Mouse (Mus musculus) ES-E14 (cell line): Measurements from ENCODE around the gene Ttf1. TPM values are rescaled to one million over a fixed set of nuclear protein-coding genes. Genes with fewer than 3 reads are reported as not detected.
A peak's percentile ranks its signal among the peaks of the same experiment; 100 is the strongest.
"Not testable (repeated sequence)": the region's sequence is repeated elsewhere in the genome, so short reads cannot be mapped to it uniquely, and the experiment has no call there.

Experiments used
- DNase-seq: peaks from one replicate; pipeline ENCODE4 v3.0.0-alpha.2; 2013; ENCODE audit warnings: low read depth, low spot score
- H3K27ac ChIP-seq: 2 replicates; pipeline ENCODE4 v1.5.1; 2012; ENCODE audit warnings: low read depth, mild to moderate bottlenecking, low read length, moderate library complexity, mixed read lengths; ENCODE audit not compliant: poor library complexity, insufficient read depth, severe bottlenecking
- H3K36me3 ChIP-seq: 2 replicates; pipeline ENCODE4 v1.6.1; 2012; ENCODE audit warnings: mild to moderate bottlenecking, low read length, moderate library complexity, mixed read lengths; ENCODE audit not compliant: control insufficient read depth, poor library complexity, insufficient read depth, severe bottlenecking
- H3K4me1 ChIP-seq, 2 experiments: fragments of 150-350 bp in 1 of 2; sonication (generic) in 1 of 2; 2 replicates each; pipeline ENCODE4 v1.6.1; 2012; ENCODE audit warnings: low read length in 2 of 2, mild to moderate bottlenecking in 1 of 2, mixed read lengths in 1 of 2; ENCODE audit not compliant: control insufficient read depth in 2 of 2, insufficient read depth in 2 of 2, poor library complexity in 1 of 2
- H3K4me3 ChIP-seq, 2 experiments: fragments of 150-350 bp in 1 of 2; sonication (generic) in 1 of 2; 2 replicates each; pipeline ENCODE4 v1.5.1; 2012; ENCODE audit warnings: low read length in 2 of 2, low read depth in 1 of 2, mild to moderate bottlenecking in 1 of 2, mixed read lengths in 1 of 2; ENCODE audit not compliant: insufficient read depth in 1 of 2, poor library complexity in 1 of 2, severe bottlenecking in 1 of 2
- H3K9ac ChIP-seq: 2 replicates; pipeline ENCODE4 v1.6.1; 2012; ENCODE audit warnings: low read depth, mild to moderate bottlenecking, low read length, mixed read lengths; ENCODE audit not compliant: poor library complexity, insufficient read depth, severe bottlenecking
- H3K9me3 ChIP-seq: fragments of 150-350 bp; sonication (generic); 2 replicates; pipeline ENCODE4 v1.6.1; 2012; ENCODE audit warnings: low read depth, mild to moderate bottlenecking, low read length; ENCODE audit not compliant: control insufficient read depth, insufficient read depth
- CHD2 ChIP-seq: IDR thresholded peaks from 2 replicates; pipeline ENCODE4 v1.6.1; 2014; ENCODE audit warnings: mild to moderate bottlenecking, low read depth, low read length, inconsistent platforms
- HCFC1 ChIP-seq: IDR thresholded peaks from 2 replicates; pipeline ENCODE4 v1.6.1; 2012; ENCODE audit warnings: low read length, inconsistent platforms, borderline replicate concordance; ENCODE audit not compliant: insufficient read depth
- MAFK ChIP-seq: IDR thresholded peaks from 2 replicates; pipeline ENCODE4 v1.6.1; 2014; ENCODE audit warnings: mild to moderate bottlenecking, low read depth, low read length, inconsistent platforms; ENCODE audit not compliant: insufficient read depth
- ZC3H11A ChIP-seq: IDR thresholded peaks from 2 replicates; pipeline ENCODE4 v1.6.1; 2012; ENCODE audit warnings: low read depth, mild to moderate bottlenecking, inconsistent platforms, low read length, borderline replicate concordance
- ZNF384 ChIP-seq: IDR thresholded peaks from 2 replicates; pipeline ENCODE4 v1.6.1; 2012; ENCODE audit warnings: low read depth, low read length, inconsistent platforms
- in situ Hi-C, 2 experiments: fragments of 600-800 bp; cut with MboI; formaldehyde crosslinking; loops; one replicate each; pipeline ENCODE4 v1.15.1; 2025; ENCODE audit warnings: low sequenced_read_pairs in 2 of 2, inconsistent platforms in 1 of 2; ENCODE audit not compliant: unreplicated experiment in 2 of 2
- total RNA-seq: library from RNA; depleted of rRNA; stranded (reverse); fragments of 300-350 nt; gene quantifications from 2 replicates; pipeline ENCODE4 v1.2.3, GENCODE M21; 2012

Ttf1 gene
- total RNA-seq, 1 experiment: 21.0 TPM

GRCm38 (mm10) chr2:29086026-29086425, 26.0 kb downstream of the Ttf1 start:
- DNase-seq: no peak
- Histone ChIP-seq H3K4me1 (no peaks in the 10 kb centered on the region), H3K9me3 (no peaks in the 10 kb centered on the region), H3K36me3 (peaks cover 44% of the 10 kb centered on the region), H3K4me3 (no peak overlapping the region), H3K9ac (no peak overlapping the region), H3K27ac (no peak overlapping the region)
- in situ Hi-C loops: no loop called here
- TF ChIP-seq ZNF384: no peak
- TF ChIP-seq CHD2: no peak

DNA sequence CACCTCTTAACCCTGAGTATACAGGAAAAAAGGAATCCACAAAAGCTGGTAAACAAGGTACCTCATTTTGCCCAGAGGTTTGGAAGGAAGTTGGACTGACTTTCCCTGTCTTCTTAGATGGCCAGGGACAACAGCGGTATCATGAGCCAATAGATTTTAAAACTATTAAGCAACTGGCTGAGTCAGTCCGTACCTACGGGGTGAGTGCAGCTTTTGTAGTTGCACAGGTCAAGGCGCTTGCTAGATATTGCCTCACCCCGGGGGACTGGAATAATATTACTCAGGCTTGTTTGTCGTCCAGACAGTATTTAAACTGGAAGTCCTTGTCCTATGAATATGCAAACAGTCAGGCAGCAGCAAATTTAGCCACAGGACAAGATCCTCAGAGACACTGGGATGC, 29.2 kb downstream of the Ttf1 start:
- DNase-seq, H3K27ac ChIP-seq, in situ Hi-C loops, H3K9me3 ChIP-seq, H3K4me1 ChIP-seq, H3K9ac ChIP-seq, H3K4me3 ChIP-seq: not testable (repeated sequence)
- peaks cover 26% of the 10 kb centered on the region for H3K36me3 ChIP-seq

- H3K4me1 ChIP-seq: peaks cover 6 to 10% of the 10 kb centered on the region in 2 experiments
- in situ Hi-C loops: no loop called here
- no peaks in the 10 kb centered on the region for H3K9me3 ChIP-seq
- DNase-seq: no peak
- no peak overlapping the region; the same call in 1 of the 2 replicates for H3K9ac ChIP-seq
- H3K27ac ChIP-seq: peak overlapping the region; percentile 54; the same call in 1 of the 2 replicates
- TF ChIP-seq ZNF384 (0 out of 2 replicates have a peak, but pooled peaks have one; percentile 53), HCFC1 (no peak)
- H3K4me3 ChIP-seq: no peak overlapping the region
- H3K36me3 ChIP-seq: no peaks in the 10 kb centered on the region
Measured at GRCm38 (mm10) chr2:29095674-29096073, 35.6 kb downstream of the Ttf1 start.

- H3K9ac ChIP-seq: no peak overlapping the region
Measured at GRCm38 (mm10) chr2:29096751-29097150, 36.7 kb downstream of the Ttf1 start.

GRCm38 (mm10) chr2:29097465-29097864, 37.4 kb downstream of the Ttf1 start:
- Histone ChIP-seq H3K27ac (peak overlapping the region; percentile 97), H3K4me1 (peaks cover 6 to 10% of the 10 kb centered on the region in 2 experiments), H3K36me3 (no peaks in the 10 kb centered on the region), H3K9me3 (no peaks in the 10 kb centered on the region), H3K4me3 (peak overlapping the region in 1 of 2 experiments; percentile 17; a peak in 1 of 4 replicates), H3K9ac (no peak overlapping the region)
- peak; percentile 56 for DNase-seq
- no peak for TF ChIP-seq MAFK
- in situ Hi-C loops: no loop called here

More at GRCm38 (mm10) chr2:29096751-29097150, 36.7 kb downstream of the Ttf1 start:
- in situ Hi-C loops: no loop called here
- Histone ChIP-seq H3K4me1 (peaks cover 6 to 10% of the 10 kb centered on the region in 2 experiments), H3K36me3 (no peaks in the 10 kb centered on the region), H3K9me3 (no peaks in the 10 kb centered on the region), H3K4me3 (no peak overlapping the region), H3K27ac (peak overlapping the region; percentile 97)
- no peak for TF ChIP-seq ZC3H11A
- TF ChIP-seq ZNF384: no peak
- no peak for TF ChIP-seq HCFC1
- TF ChIP-seq CHD2: no peak
- no peak for TF ChIP-seq MAFK
- no peak for DNase-seq
